In genomic region chr4:150824877-150825276, GRCm38 (mm10) we compare ENCODE assay signal across 9 mouse cellular contexts. TPM values are rescaled to one million over a fixed set of nuclear protein-coding genes. Genes with fewer than 3 reads are reported as not detected.
A peak's percentile ranks its signal among the peaks of the same experiment; 100 is the strongest.
DNase-seq lines count a peak whose midpoint lies in the region; ATAC-seq and TF ChIP-seq lines count a peak whose summit lies in the region.
"Had no signal": no experiment of that assay in that cellular context is flagged by ENCODE, and none has a peak within 500 bp of the region (broad histone marks: within the 10 kb centered on the region; RNA-seq: fewer than 3 reads in every experiment).

No protein-coding gene starts in this region.

- peak; percentile 32 for TF ChIP-seq CTCF in lung, postnatal 0 days (IDR thresholded peaks at IDR 0.05)

- H3K9me3 ChIP-seq in embryonic facial prominence, embryonic 10.5 days, result no peaks in the 10 kb centered on the region
- no peaks in the 10 kb centered on the region for H3K9me3 ChIP-seq in kidney, embryonic 15.5 days (replicated peaks)
- no peaks in the 10 kb centered on the region for H3K9me3 ChIP-seq in lung, postnatal 0 days (ENCODE audit: low read length)

- H3K36me3 ChIP-seq in embryonic facial prominence, embryonic 10.5 days (replicated peaks), result no peaks in the 10 kb centered on the region
- no peaks in the 10 kb centered on the region for H3K36me3 ChIP-seq in kidney, embryonic 15.5 days
- no peaks in the 10 kb centered on the region for H3K36me3 ChIP-seq in lung, postnatal 0 days (ENCODE audit: insufficient read depth, low read length)

- H3K27me3 ChIP-seq in embryonic facial prominence, embryonic 10.5 days (replicated peaks; ENCODE audit: low read depth, poor library complexity, severe bottlenecking), result no peaks in the 10 kb centered on the region
- no peaks in the 10 kb centered on the region for H3K27me3 ChIP-seq in kidney, embryonic 15.5 days
- H3K27me3 ChIP-seq in lung, postnatal 0 days (replicated peaks; ENCODE audit: insufficient read depth, low read length), result no peaks in the 10 kb centered on the region

- WGBS in embryonic facial prominence, embryonic 10.5 days, result 43% methylated on average over 6 of the region's 6 CpGs
- WGBS in kidney, embryonic 15.5 days, result 39% methylated on average over 6 of the region's 6 CpGs
- 47% methylated on average over 6 of the region's 6 CpGs for WGBS in lung, postnatal 0 days

- no peak overlapping the region for H3K4me2 ChIP-seq in kidney, embryonic 15.5 days
- H3K4me2 ChIP-seq in lung, postnatal 0 days (replicated peaks; ENCODE audit: low read depth, low read length), result no peak overlapping the region

- peaks cover 77% of the 10 kb centered on the region for H3K4me1 ChIP-seq in embryonic facial prominence, embryonic 10.5 days
- peaks cover 82% of the 10 kb centered on the region for H3K4me1 ChIP-seq in kidney, embryonic 15.5 days
- peaks cover 24% of the 10 kb centered on the region; the same call in 1 of the 2 replicates for H3K4me1 ChIP-seq in lung, postnatal 0 days (ENCODE audit: insufficient read depth, low read depth, low read length)

- H3K27ac ChIP-seq in embryonic facial prominence, embryonic 10.5 days (replicated peaks), result peak overlapping the region; percentile 76
- H3K27ac ChIP-seq in kidney, embryonic 15.5 days, result peak overlapping the region; percentile 93
- peak overlapping the region; percentile 95 for H3K27ac ChIP-seq in lung, postnatal 0 days (ENCODE audit: low read length)

- H3K4me3 ChIP-seq in embryonic facial prominence, embryonic 10.5 days, result no peak overlapping the region
- H3K4me3 ChIP-seq in kidney, embryonic 15.5 days (replicated peaks), result no peak overlapping the region
- no peak overlapping the region for H3K4me3 ChIP-seq in lung, postnatal 0 days (ENCODE audit: low read depth, low read length)

- TF ChIP-seq EP300 in lung, postnatal 0 days (IDR thresholded peaks at IDR 0.05), result peak; percentile 100

- ATAC-seq in kidney, embryonic 15.5 days (replicated peaks; ENCODE audit: low FRiP score), result 0 out of 2 replicates have a peak, but pooled peaks have one; percentile 20
- ATAC-seq in lung, postnatal 0 days, result peak; percentile 84
- ATAC-seq in cerebellum, adult (ENCODE audit: insufficient number of reproducible peaks, low FRiP score, low TSS enrichment), result no peak
- ATAC-seq: hindbrain, embryonic 16.5 days had no signal

- intact Hi-C loops in heart, postnatal 14 days (cut with DNase I), result no loop called here

- no peak overlapping the region for H3K9ac ChIP-seq in kidney, embryonic 15.5 days
- H3K9ac ChIP-seq in lung, postnatal 0 days (replicated peaks; ENCODE audit: low read depth), result no peak overlapping the region

- DNase-seq in heart, adult 11 months, result peak; percentile 95
- DNase-seq in heart, postnatal 14 days, result no peak
- DNase-seq in embryonic facial prominence, embryonic 10.5 days (ENCODE audit: low spot score), result no peak
- DNase-seq in lung, postnatal 0 days (ENCODE audit: low spot score), result peak; percentile 93
- DNase-seq in adrenal gland, postnatal 36 days, result no peak
- no peak for DNase-seq in cerebellum, adult 9-11 months

RNA-seq across cellular contexts. Expression of gene Errfi1, which starts 28.8 kb away (rescaled TPM):
- 10 to 100 TPM; 38.4 to 44.5 TPM for total RNA-seq in heart, postnatal 14 days (2021)
- polyA plus RNA-seq in embryonic facial prominence, embryonic 10.5 days (2016; fragmentation: Nextera tagmentation; extraction: Ambion mirVana), result 27.0 and 28.1 TPM in 2 replicates
- polyA plus RNA-seq in kidney, embryonic 15.5 days (2015; fragmentation: Nextera tagmentation; extraction: Ambion mirVana), result 29.3 and 34.2 TPM in 2 replicates
- polyA plus RNA-seq in lung, postnatal 0 days (2015; fragmentation: Nextera tagmentation; extraction: Ambion mirVana), result 104 and 106 TPM in 2 replicates
- 10 to 100 TPM; 42.6 to 82.9 TPM for total RNA-seq in adrenal gland, postnatal 36 days (2021)

Comparison
In these comparisons a context has a peak if more than half of its experiments do, and no peak if none do; other contexts are left out.
1. DNase-seq: peak in heart, adult 11 months (single experiment) and lung, postnatal 0 days (single experiment); none in heart, postnatal 14 days (0 of 2), embryonic facial prominence, embryonic 10.5 days (single experiment), adrenal gland, postnatal 36 days (0 of 2) and cerebellum, adult 9-11 months (single experiment).
2. Peak in every context shown above with its lines, with median percentiles within 50 percentile points of each other: H3K27ac ChIP-seq.